Mouse (Mus musculus): Measurements from ENCODE around the gene Gm5416. TPM values are rescaled to one million over a fixed set of nuclear protein-coding genes. Genes with fewer than 3 reads are reported as not detected.
"Not testable (repeated sequence)": the region's sequence is repeated elsewhere in the genome, so short reads cannot be mapped to it uniquely, and the experiment has no call there.

Gm5416 gene
- 9.4 and 11.8 TPM in 2 replicates for polyA plus RNA-seq (2015; fragmentation: Nextera tagmentation; extraction: Ambion mirVana)

- Histone ChIP-seq H3K27ac (ENCODE audit: low read depth) (no peak within 1 kb of the TSS; the same call in 1 of the 2 replicates), H3K4me3 (ENCODE audit: low read depth, low read length) (no peak within 1 kb of the TSS), H3K4me2 (ENCODE audit: low read depth, low read length) (no peak within 1 kb of the TSS), H3K9me3 (ENCODE audit: low read length) (no peaks in the 10 kb centered on the region), H3K4me1 (ENCODE audit: insufficient read depth) (no peaks in the 10 kb centered on the region), H3K36me3 (replicated peaks; ENCODE audit: insufficient read depth, low read length) (no peaks in the 10 kb centered on the region), H3K9ac (replicated peaks) (no peak within 1 kb of the TSS), H3K27me3 (ENCODE audit: insufficient read depth, low read length) (no peaks in the 10 kb centered on the region)
- TF ChIP-seq EP300 (IDR thresholded peaks at IDR 0.05; ENCODE audit: low read depth) (peak; percentile 77), CTCF (IDR thresholded peaks at IDR 0.05; ENCODE audit: low read depth) (no peak)
- DNase-seq = no peak
- ATAC-seq = no peak
- WGBS (ENCODE audit: insufficient replicate concordance) = 51% methylated on average over 2 of the region's 2 CpGs
Observed at GRCm38 (mm10) chr16:36209967-36210453, at the start of gene Gm5416. Gene Gm5416, plus strand, starts transcription at chr16:36210403.

- not testable (repeated sequence) for H3K36me3 ChIP-seq (replicated peaks; ENCODE audit: insufficient read depth, low read length); H3K27ac ChIP-seq (ENCODE audit: low read depth); H3K4me2 ChIP-seq (ENCODE audit: low read depth, low read length); H3K27me3 ChIP-seq (ENCODE audit: insufficient read depth, low read length); ATAC-seq; DNase-seq; H3K4me1 ChIP-seq (ENCODE audit: insufficient read depth); H3K9me3 ChIP-seq (ENCODE audit: low read length); H3K9ac ChIP-seq (replicated peaks); H3K4me3 ChIP-seq (ENCODE audit: low read depth, low read length)
- WGBS (ENCODE audit: insufficient replicate concordance) = 82% methylated on average over 9 of the region's 10 CpGs
Observed at GRCm38 (mm10) chr16:36167841-36168240, 42.4 kb upstream of the Gm5416 start.

- H3K27me3 ChIP-seq (ENCODE audit: insufficient read depth, low read length) = no peaks in the 10 kb centered on the region
- no peak overlapping the region for H3K4me3 ChIP-seq (ENCODE audit: low read depth, low read length)
- no peaks in the 10 kb centered on the region for H3K9me3 ChIP-seq (ENCODE audit: low read length)
- no peak overlapping the region for H3K9ac ChIP-seq (replicated peaks)
- H3K4me2 ChIP-seq (ENCODE audit: low read depth, low read length) = no peak overlapping the region; the same call in 1 of the 2 replicates
- H3K4me1 ChIP-seq (ENCODE audit: insufficient read depth) = no peaks in the 10 kb centered on the region
- DNase-seq (no peak), ATAC-seq (no peak)
- H3K36me3 ChIP-seq (replicated peaks; ENCODE audit: insufficient read depth, low read length) = no peaks in the 10 kb centered on the region
- TF ChIP-seq EP300 (IDR thresholded peaks at IDR 0.05; ENCODE audit: low read depth) = no peak
- no peak for TF ChIP-seq CTCF (IDR thresholded peaks at IDR 0.05; ENCODE audit: low read depth)
- H3K27ac ChIP-seq (ENCODE audit: low read depth) = no peak overlapping the region
Observed at GRCm38 (mm10) chr16:36176108-36176507, 34.1 kb upstream of the Gm5416 start.

- DNase-seq (no peak), ATAC-seq (no peak)
- Histone ChIP-seq H3K27me3 (ENCODE audit: insufficient read depth, low read length) (no peaks in the 10 kb centered on the region), H3K27ac (ENCODE audit: low read depth) (peak overlapping the region; percentile 67), H3K9me3 (ENCODE audit: low read length) (no peaks in the 10 kb centered on the region), H3K4me1 (ENCODE audit: insufficient read depth) (no peaks in the 10 kb centered on the region), H3K4me2 (ENCODE audit: low read depth, low read length) (no peak overlapping the region), H3K4me3 (ENCODE audit: low read depth, low read length) (no peak overlapping the region), H3K36me3 (replicated peaks; ENCODE audit: insufficient read depth, low read length) (no peaks in the 10 kb centered on the region), H3K9ac (replicated peaks) (no peak overlapping the region)
- 64% methylated on average over 2 of the region's 2 CpGs for WGBS (ENCODE audit: insufficient replicate concordance)
- TF ChIP-seq EP300 (IDR thresholded peaks at IDR 0.05; ENCODE audit: low read depth) (peak; percentile 62; the same call in 1 of the 2 replicates), CTCF (IDR thresholded peaks at IDR 0.05; ENCODE audit: low read depth) (no peak)
Observed at GRCm38 (mm10) chr16:36179910-36180309, 30.3 kb upstream of the Gm5416 start.

- H3K4me1 ChIP-seq (ENCODE audit: insufficient read depth); DNase-seq; H3K4me2 ChIP-seq (ENCODE audit: low read depth, low read length); H3K9me3 ChIP-seq (ENCODE audit: low read length); H3K27me3 ChIP-seq (ENCODE audit: insufficient read depth, low read length); H3K36me3 ChIP-seq (replicated peaks; ENCODE audit: insufficient read depth, low read length): not testable (repeated sequence)
- H3K4me3 ChIP-seq (ENCODE audit: low read depth, low read length) = peak within 1 kb of the TSS; percentile 21
- peak; percentile 29; the same call in 1 of the 2 replicates for ATAC-seq
- peak within 1 kb of the TSS; percentile 47 for H3K9ac ChIP-seq (replicated peaks)
- 65% methylated on average over 4 of the region's 4 CpGs for WGBS (ENCODE audit: insufficient replicate concordance)
- peak within 1 kb of the TSS; percentile 46 for H3K27ac ChIP-seq (ENCODE audit: low read depth)
- 0 out of 2 replicates have a peak, but pooled peaks have one; percentile 22 for TF ChIP-seq EP300 (IDR thresholded peaks at IDR 0.05; ENCODE audit: low read depth)
Observed at GRCm38 (mm10) chr16:36183912-36184311, 26.3 kb upstream of the Gm5416 start, which contains the start of gene Gm5483. Gene Gm5483, plus strand, starts transcription at chr16:36184212.

GRCm38 (mm10) chr16:36199226-36199625 is 11.0 kb upstream of the Gm5416 start:
- no peak overlapping the region for H3K4me3 ChIP-seq (ENCODE audit: low read depth, low read length)
- H3K27ac ChIP-seq (ENCODE audit: low read depth) = no peak overlapping the region
- TF ChIP-seq CTCF (IDR thresholded peaks at IDR 0.05; ENCODE audit: low read depth) (no peak), EP300 (IDR thresholded peaks at IDR 0.05; ENCODE audit: low read depth) (no peak)
- no peak overlapping the region for H3K4me2 ChIP-seq (ENCODE audit: low read depth, low read length)
- H3K9ac ChIP-seq (replicated peaks) = no peak overlapping the region
- ATAC-seq (no peak), DNase-seq (no peak)
- no peaks in the 10 kb centered on the region for H3K4me1 ChIP-seq (ENCODE audit: insufficient read depth)
- H3K27me3 ChIP-seq (ENCODE audit: insufficient read depth, low read length) = no peaks in the 10 kb centered on the region
- H3K9me3 ChIP-seq (ENCODE audit: low read length) = no peaks in the 10 kb centered on the region
- H3K36me3 ChIP-seq (replicated peaks; ENCODE audit: insufficient read depth, low read length) = no peaks in the 10 kb centered on the region
- 60% methylated on average over 19 of the region's 19 CpGs for WGBS (ENCODE audit: insufficient replicate concordance)

GRCm38 (mm10) chr16:36203846-36204245 is 6.4 kb upstream of the Gm5416 start:
- WGBS (ENCODE audit: insufficient replicate concordance) = 69% methylated on average over 5 of the region's 5 CpGs
- no peak for DNase-seq
- ATAC-seq = no peak

GRCm38 (mm10) chr16:36205684-36206083 is 4.5 kb upstream of the Gm5416 start:
- H3K27ac ChIP-seq (ENCODE audit: low read depth); DNase-seq; H3K4me2 ChIP-seq (ENCODE audit: low read depth, low read length); H3K9me3 ChIP-seq (ENCODE audit: low read length); H3K36me3 ChIP-seq (replicated peaks; ENCODE audit: insufficient read depth, low read length); H3K9ac ChIP-seq (replicated peaks); H3K4me1 ChIP-seq (ENCODE audit: insufficient read depth); H3K27me3 ChIP-seq (ENCODE audit: insufficient read depth, low read length); H3K4me3 ChIP-seq (ENCODE audit: low read depth, low read length); ATAC-seq: not testable (repeated sequence)
- WGBS (ENCODE audit: insufficient replicate concordance) = 43% methylated on average over 2 of the region's 2 CpGs

More at GRCm38 (mm10) chr16:36203846-36204245, 6.4 kb upstream of the Gm5416 start:
- Histone ChIP-seq H3K4me3 (ENCODE audit: low read depth, low read length) (no peak overlapping the region), H3K4me2 (ENCODE audit: low read depth, low read length) (no peak overlapping the region), H3K9ac (replicated peaks) (no peak overlapping the region), H3K36me3 (replicated peaks; ENCODE audit: insufficient read depth, low read length) (no peaks in the 10 kb centered on the region), H3K27ac (ENCODE audit: low read depth) (no peak overlapping the region), H3K4me1 (ENCODE audit: insufficient read depth) (no peaks in the 10 kb centered on the region), H3K27me3 (ENCODE audit: insufficient read depth, low read length) (no peaks in the 10 kb centered on the region), H3K9me3 (ENCODE audit: low read length) (no peaks in the 10 kb centered on the region)
- TF ChIP-seq CTCF (IDR thresholded peaks at IDR 0.05; ENCODE audit: low read depth) = no peak
- no peak for TF ChIP-seq EP300 (IDR thresholded peaks at IDR 0.05; ENCODE audit: low read depth)

GRCm38 (mm10) chr16:36221168-36221567 is 11.0 kb downstream of the Gm5416 start, which contains the start of gene 2010005H15Rik:
Gene 2010005H15Rik, plus strand, starts transcription at chr16:36221468.
- ATAC-seq; DNase-seq; H3K4me2 ChIP-seq (ENCODE audit: low read depth, low read length); H3K9ac ChIP-seq (replicated peaks); H3K27ac ChIP-seq (ENCODE audit: low read depth); H3K36me3 ChIP-seq (replicated peaks; ENCODE audit: insufficient read depth, low read length); H3K4me1 ChIP-seq (ENCODE audit: insufficient read depth); H3K27me3 ChIP-seq (ENCODE audit: insufficient read depth, low read length); H3K4me3 ChIP-seq (ENCODE audit: low read depth, low read length); H3K9me3 ChIP-seq (ENCODE audit: low read length): not testable (repeated sequence)
- 86% methylated on average over 6 of the region's 7 CpGs for WGBS (ENCODE audit: insufficient replicate concordance)
